In genomic region chr16:94568335-94569228, GRCm38 (mm10) we compare ENCODE assay signal across 8 mouse cellular contexts. TPM values are rescaled to one million over a fixed set of nuclear protein-coding genes. Genes with fewer than 3 reads are reported as not detected.
A peak's percentile ranks its signal among the peaks of the same experiment; 100 is the strongest.
DNase-seq lines count a peak whose midpoint lies in the region; ATAC-seq lines count a peak whose summit lies in the region.

No protein-coding gene starts in this region.

- no peaks in the 10 kb centered on the region for H3K36me3 ChIP-seq in forebrain, embryonic 10.5 days (replicated peaks)
- no peaks in the 10 kb centered on the region for H3K36me3 ChIP-seq in intestine, embryonic 15.5 days

- 3% methylated on average over 49 of the region's 53 CpGs for WGBS in forebrain, embryonic 10.5 days
- 3% methylated on average over 44 of the region's 53 CpGs for WGBS in intestine, embryonic 15.5 days

- H3K27ac ChIP-seq in forebrain, embryonic 10.5 days: peak overlapping the region; percentile 99
- peak overlapping the region; percentile 100 for H3K27ac ChIP-seq in intestine, embryonic 15.5 days

- peak overlapping the region; percentile 95 for H3K4me3 ChIP-seq in forebrain, embryonic 10.5 days
- peak overlapping the region; percentile 96 for H3K4me3 ChIP-seq in intestine, embryonic 15.5 days (replicated peaks)

- no peaks in the 10 kb centered on the region for H3K9me3 ChIP-seq in forebrain, embryonic 10.5 days
- H3K9me3 ChIP-seq in intestine, embryonic 15.5 days: no peaks in the 10 kb centered on the region

- peaks cover 33% of the 10 kb centered on the region for H3K4me1 ChIP-seq in forebrain, embryonic 10.5 days
- peaks cover 18% of the 10 kb centered on the region for H3K4me1 ChIP-seq in intestine, embryonic 15.5 days (replicated peaks)

- H3K27me3 ChIP-seq in forebrain, embryonic 10.5 days (ENCODE audit: poor library complexity, severe bottlenecking): no peaks in the 10 kb centered on the region
- no peaks in the 10 kb centered on the region for H3K27me3 ChIP-seq in intestine, embryonic 15.5 days (replicated peaks)

- H3K9ac ChIP-seq in intestine, embryonic 15.5 days: peak overlapping the region; percentile 73

- peak; percentile 84 for ATAC-seq in intestine, embryonic 15.5 days

- H3K4me2 ChIP-seq in intestine, embryonic 15.5 days (replicated peaks): peak overlapping the region; percentile 54

- DNase-seq in cerebellum, adult 18-20 months: peak; percentile 80 to 89
- DNase-seq in cerebellum, postnatal 25 days: no peak
- peak; percentile 19 for DNase-seq in thymus, postnatal 0 days (ENCODE audit: low spot score)
- no peak for DNase-seq in thymus, postnatal 4 days
- peak; percentile 82 for DNase-seq in forebrain, embryonic 10.5 days (ENCODE audit: extremely low spot score, low spot score)
- DNase-seq in lung, postnatal 25 days (ENCODE audit: low spot score): peak; percentile 69
- peak; percentile 74 to 75 for DNase-seq in urinary bladder, postnatal 36 days (ENCODE audit: low spot score in 2 of 2)

RNA-seq across cellular contexts. Expression of gene Dyrk1a, which starts 1.2 kb away (rescaled TPM):
- polyA plus RNA-seq in thymus, postnatal 0 days (2015; fragmentation: Nextera tagmentation; extraction: Ambion mirVana): 11.0 and 15.4 TPM in 2 replicates
- polyA plus RNA-seq in forebrain, embryonic 10.5 days (2016; fragmentation: Nextera tagmentation; extraction: Ambion mirVana): 9.1 TPM in 2 replicates
- polyA plus RNA-seq in intestine, embryonic 15.5 days (2015; fragmentation: Nextera tagmentation; extraction: Ambion mirVana): 8.1 and 8.7 TPM in 2 replicates

RNA-seq across cellular contexts. Expression of gene Vps26c, which starts 42.0 kb away (rescaled TPM):
- 43.9 and 44.2 TPM in 2 replicates for polyA plus RNA-seq in thymus, postnatal 0 days (2015; fragmentation: Nextera tagmentation; extraction: Ambion mirVana)
- polyA plus RNA-seq in forebrain, embryonic 10.5 days (2016; fragmentation: Nextera tagmentation; extraction: Ambion mirVana): 55.8 and 56.1 TPM in 2 replicates
- 61.5 and 63.1 TPM in 2 replicates for polyA plus RNA-seq in intestine, embryonic 15.5 days (2015; fragmentation: Nextera tagmentation; extraction: Ambion mirVana)

Comparison
In these comparisons a context has a peak if more than half of its experiments do, and no peak if none do; other contexts are left out.
1. DNase-seq: peak in cerebellum, adult 18-20 months (2 of 2), thymus, postnatal 0 days (single experiment), forebrain, embryonic 10.5 days (single experiment), lung, postnatal 25 days (single experiment) and urinary bladder, postnatal 36 days (2 of 2); none in cerebellum, postnatal 25 days (0 of 2) and thymus, postnatal 4 days (single experiment).